Mouse (Mus musculus): ENCODE results near the gene Tbcd.

- TF ChIP-seq EP300 (IDR thresholded peaks at IDR 0.05; ENCODE audit: low read depth), result no peak
- TF ChIP-seq CTCF (IDR thresholded peaks at IDR 0.05; ENCODE audit: low read depth), result no peak
These were observed 48.8 kb downstream of the Tbcd start for GRCm38 (mm10) chr11:121500595-121500994.

Data from liver, postnatal 0 days (tissue).